Mouse (Mus musculus) bone marrow macrophage, adult 2 months (primary cell): Measurements from ENCODE around the gene Runx3.

Experiments
- CTCF ChIP-seq: IDR thresholded peaks from 2 replicates; pipeline ENCODE4 v1.5.1; 2012; ENCODE audit warnings: low read depth, mild to moderate bottlenecking, low read length, moderate library complexity
- POLR2A ChIP-seq: IDR thresholded peaks from 2 replicates; pipeline ENCODE4 v1.6.1; 2012; ENCODE audit warnings: mild to moderate bottlenecking, low read depth, low read length, borderline replicate concordance

DNA sequence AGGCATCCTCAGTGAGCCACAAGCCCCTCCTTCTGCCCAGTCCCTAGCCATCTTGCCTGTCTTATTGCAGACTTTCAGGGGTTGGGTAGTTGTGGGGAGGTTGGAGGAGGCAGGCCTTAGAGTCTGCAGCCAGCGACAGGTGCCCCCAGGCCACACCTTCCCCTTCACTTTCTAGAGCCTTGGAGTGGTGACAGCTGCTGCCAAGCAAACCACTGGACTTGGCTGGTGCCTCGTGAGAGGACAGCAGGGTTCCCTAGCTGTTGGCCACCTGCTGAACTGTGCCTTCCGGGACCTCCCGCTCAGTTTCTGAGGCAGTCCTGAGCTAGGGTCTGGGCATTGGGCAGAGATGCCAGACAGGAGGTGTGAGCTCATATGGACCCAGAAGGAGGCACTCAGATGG is 49.0 kb downstream of the Runx3 start:
- TF ChIP-seq POLR2A, result no peak
- TF ChIP-seq CTCF, result no peak
